9 mouse cellular contexts compared by ENCODE assay signal in genomic region chr14:34378560-34379331, GRCm38 (mm10). TPM values are rescaled to one million over a fixed set of nuclear protein-coding genes. Genes with fewer than 3 reads are reported as not detected.
DNase-seq lines count a peak whose midpoint lies in the region; ATAC-seq and TF ChIP-seq lines count a peak whose summit lies in the region.
"Had no signal": no experiment of that assay in that cellular context is flagged by ENCODE, and none has a peak within 500 bp of the region (broad histone marks: within the 10 kb centered on the region; RNA-seq: fewer than 3 reads in every experiment).

No protein-coding gene starts in this region.

- peaks cover 3% of the 10 kb centered on the region; the same call in 1 of the 2 replicates for H3K4me1 ChIP-seq in embryonic fibroblast, embryonic 13.5 days (ENCODE audit: control insufficient read depth, insufficient read depth, low read length)
- H3K4me1 ChIP-seq in limb, embryonic 12.5 days (replicated peaks) = peaks cover 38% of the 10 kb centered on the region
- H3K4me1 ChIP-seq in small intestine, adult 2 months (ENCODE audit: control insufficient read depth, insufficient read depth, insufficient read length, low read length) = no peaks in the 10 kb centered on the region
- H3K4me1 ChIP-seq: liver, embryonic 15.5 days had no signal

- no peaks in the 10 kb centered on the region for H3K9me3 ChIP-seq in limb, embryonic 12.5 days
- H3K9me3 ChIP-seq: liver, embryonic 15.5 days had no signal

- no peaks in the 10 kb centered on the region for H3K36me3 ChIP-seq in limb, embryonic 12.5 days
- no peaks in the 10 kb centered on the region for H3K36me3 ChIP-seq in small intestine, adult 2 months (ENCODE audit: control insufficient read depth, insufficient read depth, low read length)
- H3K36me3 ChIP-seq: liver, embryonic 15.5 days had no signal

- peak overlapping the region; percentile 51; the same call in 1 of the 2 replicates for H3K27ac ChIP-seq in layer of hippocampus, adult 2 months
- peak overlapping the region; percentile 16 for H3K27ac ChIP-seq in embryonic fibroblast, embryonic 13.5 days (ENCODE audit: insufficient read depth, low read length)
- peak overlapping the region; percentile 92 for H3K27ac ChIP-seq in limb, embryonic 12.5 days
- peak overlapping the region; percentile 10; the same call in 1 of the 2 replicates for H3K27ac ChIP-seq in small intestine, adult 2 months (ENCODE audit: insufficient read depth, low read depth, low read length)
- H3K27ac ChIP-seq: liver, embryonic 15.5 days had no signal

- intact Hi-C loops in heart, postnatal 36 days (cut with DNase I) = no loop called here

- 42% methylated on average over 11 of the region's 11 CpGs for WGBS in limb, embryonic 12.5 days
- 66% methylated on average over 11 of the region's 11 CpGs for WGBS in small intestine, adult 2 months

- no peak overlapping the region; the same call in 1 of the 2 replicates for H3K9ac ChIP-seq in limb, embryonic 12.5 days (replicated peaks)
- H3K9ac ChIP-seq: liver, embryonic 15.5 days had no signal

- H3K27me3 ChIP-seq in limb, embryonic 12.5 days = no peaks in the 10 kb centered on the region
- H3K27me3 ChIP-seq in small intestine, adult 2 months (ENCODE audit: control insufficient read depth, insufficient read depth, low read length) = no peaks in the 10 kb centered on the region
- H3K27me3 ChIP-seq: liver, embryonic 15.5 days had no signal

- ATAC-seq in limb, embryonic 12.5 days (ENCODE audit: insufficient number of reproducible peaks, insufficient read depth, low FRiP score, low TSS enrichment, low read depth) = peak; percentile 54; the same call in 1 of the 2 replicates

- TF ChIP-seq CTCF in layer of hippocampus, adult 2 months (conservative IDR thresholded peaks at IDR 0.05) = no peak
- no peak for TF ChIP-seq CTCF in embryonic fibroblast, embryonic 13.5 days (IDR thresholded peaks at IDR 0.05; ENCODE audit: borderline replicate concordance, insufficient read depth, low read length)
- no peak for TF ChIP-seq CTCF in small intestine, adult 2 months (IDR thresholded peaks at IDR 0.05; ENCODE audit: extremely low read depth, insufficient read length, insufficient replicate concordance, low read depth, low read length)

- no peak for DNase-seq in layer of hippocampus, adult 2 months (ENCODE audit: low spot score in 2 of 2)
- no peak for DNase-seq in layer of hippocampus, postnatal 25 days (ENCODE audit: extremely low spot score in 1 of 2, low spot score in 1 of 2)
- DNase-seq in heart, postnatal 36 days = peak; percentile 50 to 69
- DNase-seq in cerebellum, adult 9-11 months = no peak
- no peak for DNase-seq in gastrocnemius, adult 8-10 months (ENCODE audit: low spot score in 2 of 2)

- no peak overlapping the region for H3K4me3 ChIP-seq in layer of hippocampus, adult 2 months
- H3K4me3 ChIP-seq in embryonic fibroblast, embryonic 13.5 days (ENCODE audit: insufficient read depth, low read length) = no peak overlapping the region
- no peak overlapping the region for H3K4me3 ChIP-seq in limb, embryonic 12.5 days (replicated peaks)
- no peak overlapping the region; the same call in 1 of the 2 replicates for H3K4me3 ChIP-seq in small intestine, adult 2 months (ENCODE audit: low read depth, low read length)
- H3K4me3 ChIP-seq: liver, embryonic 15.5 days had no signal

- H3K4me2 ChIP-seq in limb, embryonic 12.5 days = peak overlapping the region; percentile 4; the same call in 1 of the 2 replicates
- H3K4me2 ChIP-seq: liver, embryonic 15.5 days had no signal

- no peak for TF ChIP-seq POLR2A in embryonic fibroblast, embryonic 13.5 days (IDR thresholded peaks at IDR 0.05; ENCODE audit: low read depth, low read length)
- TF ChIP-seq POLR2A in small intestine, adult 2 months (IDR thresholded peaks at IDR 0.05; ENCODE audit: low read depth, low read length) = no peak

RNA-seq across cellular contexts. Expression of gene Mmrn2, which starts 3.5 kb away (rescaled TPM):
- 1 to 10 TPM; 3.9 to 4.0 TPM for total RNA-seq in layer of hippocampus, adult 2 months (2021)
- 1 to 10 TPM; 3.5 to 3.9 TPM for total RNA-seq in layer of hippocampus, postnatal 25 days (2021)
- not detected in 2 replicates for polyA plus RNA-seq in embryonic fibroblast, embryonic 13.5 days (2011; ENCODE audit: insufficient read length, low read depth, missing spikeins)
- total RNA-seq in heart, postnatal 36 days (2021) = 10 to 100 TPM; 33.7 to 44.0 TPM
- polyA plus RNA-seq in limb, embryonic 12.5 days (2016; fragmentation: Nextera tagmentation; extraction: Ambion mirVana) = 6.7 and 6.8 TPM in 2 replicates
- 3.5 and 5.5 TPM in 2 replicates for polyA plus RNA-seq in small intestine, adult 2 months (2012; rRNA removed)
- 1 to 10 TPM; 7.9 to 9.3 (median 9.0) TPM for total RNA-seq in gastrocnemius, adult 8-10 months (2022)

RNA-seq across cellular contexts. Expression of gene Sncg, which starts 4.2 kb away (rescaled TPM):
- total RNA-seq in layer of hippocampus, adult 2 months (2021) = 1 to 10 TPM; 4.8 to 6.7 TPM
- 1 to 10 TPM; 4.6 to 6.3 TPM for total RNA-seq in layer of hippocampus, postnatal 25 days (2021)
- 6.6 and 10.8 TPM in 2 replicates for polyA plus RNA-seq in embryonic fibroblast, embryonic 13.5 days (2011; ENCODE audit: insufficient read length, low read depth, missing spikeins)
- 1 to 10 TPM; 5.6 to 7.5 TPM for total RNA-seq in heart, postnatal 36 days (2021)
- 3.5 and 7.5 TPM in 2 replicates for polyA plus RNA-seq in limb, embryonic 12.5 days (2016; fragmentation: Nextera tagmentation; extraction: Ambion mirVana)
- polyA plus RNA-seq in small intestine, adult 2 months (2012; rRNA removed) = 4.4 and 4.8 TPM in 2 replicates
- total RNA-seq in gastrocnemius, adult 8-10 months (2022) = 10 to 100 TPM in 2 of 4 experiments, 1 to 10 TPM in 2; 4.1 to 24.4 (median 9.9) TPM

RNA-seq across cellular contexts. Expression of gene Fam25c, which starts 23.5 kb away (rescaled TPM):
- not detected for total RNA-seq in layer of hippocampus, adult 2 months (2021)
- not detected for total RNA-seq in layer of hippocampus, postnatal 25 days (2021)
- polyA plus RNA-seq in embryonic fibroblast, embryonic 13.5 days (2011; ENCODE audit: insufficient read length, low read depth, missing spikeins) = not detected in 2 replicates
- not detected for total RNA-seq in heart, postnatal 36 days (2021)
- polyA plus RNA-seq in limb, embryonic 12.5 days (2016; fragmentation: Nextera tagmentation; extraction: Ambion mirVana) = 0.84 TPM in 1 of 2 replicates, not detected in the other
- not detected in 2 replicates for polyA plus RNA-seq in small intestine, adult 2 months (2012; rRNA removed)
- not detected for total RNA-seq in gastrocnemius, adult 8-10 months (2022)

Comparison
In these comparisons a context has a peak if more than half of its experiments do, and no peak if none do; other contexts are left out.
1. DNase-seq: peak in heart, postnatal 36 days (2 of 2); none in layer of hippocampus, adult 2 months (0 of 2), layer of hippocampus, postnatal 25 days (0 of 2), cerebellum, adult 9-11 months (single experiment) and gastrocnemius, adult 8-10 months (0 of 2).
2. H3K27ac ChIP-seq: peak in every context shown above with its lines; median percentile 92 in limb, embryonic 12.5 days; 51 in layer of hippocampus, adult 2 months; 16 in embryonic fibroblast, embryonic 13.5 days; 10 in small intestine, adult 2 months.